29 mouse cellular contexts compared by ENCODE assay signal in the genomic region with DNA sequence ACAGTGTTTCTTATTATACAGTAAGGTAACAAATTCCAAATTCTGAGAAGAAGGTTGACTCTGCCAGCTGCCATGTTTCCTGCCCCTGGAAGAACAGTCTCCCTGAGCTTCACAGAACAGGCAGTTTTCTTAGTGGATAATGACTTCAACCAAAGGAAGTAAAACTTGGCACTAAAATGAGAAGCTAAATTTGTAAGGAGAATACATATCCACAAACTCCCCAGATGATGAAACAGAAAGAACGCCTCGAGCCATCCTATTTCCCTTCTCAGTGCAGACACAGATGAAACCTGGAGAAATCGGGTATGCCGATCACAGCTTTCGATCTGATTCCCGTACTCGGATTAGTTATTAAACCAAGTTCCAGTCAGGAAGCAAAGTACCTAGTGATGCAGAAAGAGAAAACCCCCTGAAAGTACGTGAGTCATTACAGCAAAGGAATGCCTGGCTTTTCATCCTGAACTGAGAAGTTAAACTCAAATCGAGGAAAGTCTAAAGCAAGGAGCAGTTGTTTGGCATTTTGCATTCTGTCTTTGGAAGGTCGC.
DNase-seq lines count a peak whose midpoint lies in the region; ATAC-seq and TF ChIP-seq lines count a peak whose summit lies in the region.
"Had no signal": no experiment of that assay in that cellular context is flagged by ENCODE, and none has a peak within 500 bp of the region (broad histone marks: within the 10 kb centered on the region; RNA-seq: fewer than 3 reads in every experiment).

No protein-coding gene starts in this region.

- H3K9me3 ChIP-seq in kidney, postnatal 0 days (replicated peaks; ENCODE audit: low read length), result no peaks in the 10 kb centered on the region
- H3K9me3 ChIP-seq: embryonic facial prominence, embryonic 13.5 days; forebrain, embryonic 12.5 days; G1E; liver, embryonic 13.5 days; midbrain, embryonic 13.5 days had no signal

- no peaks in the 10 kb centered on the region; the same call in 1 of the 2 replicates for H3K4me1 ChIP-seq in kidney, adult 2 months (ENCODE audit: control insufficient read depth, insufficient read depth, low read length)
- H3K4me1 ChIP-seq in kidney, postnatal 0 days (replicated peaks; ENCODE audit: insufficient read depth, low read length), result no peaks in the 10 kb centered on the region
- H3K4me1 ChIP-seq: embryonic facial prominence, embryonic 13.5 days; forebrain, embryonic 12.5 days; heart, embryonic 12.5 days; hindbrain, embryonic 10.5 days; liver, embryonic 13.5 days; midbrain, embryonic 13.5 days had no signal

- 27% methylated on average over 10 of the region's 10 CpGs for WGBS in kidney, adult 2 months
- WGBS in kidney, postnatal 0 days, result 58% methylated on average over 10 of the region's 10 CpGs

- no peak for TF ChIP-seq POLR2A in kidney, adult 2 months (IDR thresholded peaks at IDR 0.05; ENCODE audit: low read depth, low read length)

- peak; percentile 7 for DNase-seq in kidney, adult 18-20 months
- no peak for DNase-seq in kidney, postnatal 10 days
- peak; percentile 15 for DNase-seq in Muller cell, postnatal 12 days (ENCODE audit: inconsistent ontology term)
- DNase-seq in kidney, adult 2 months, result peak; percentile 45
- DNase-seq in kidney, postnatal 0 days (ENCODE audit: low spot score), result no peak
- no peak for DNase-seq in lung, postnatal 25 days (ENCODE audit: low spot score)
- DNase-seq: adrenal gland, adult 8-10 months; cerebellum, adult 2 months; cerebellum, postnatal 25 days; gastrocnemius, postnatal 10 days; heart, adult 11 months; heart, postnatal 10 days; liver, embryonic 13.5 days; lung, adult 2 months; lung, postnatal 14 days; thymus, adult 18-20 months; thymus, postnatal 36 days had no signal

- no peak for TF ChIP-seq CTCF in kidney, adult 2 months (conservative IDR thresholded peaks at IDR 0.05; ENCODE audit: insufficient read depth, insufficient read length, low read depth, low read length)
- TF ChIP-seq CTCF in kidney, postnatal 0 days (IDR thresholded peaks at IDR 0.05; ENCODE audit: low read depth), result no peak

- no peak overlapping the region for H3K4me3 ChIP-seq in kidney, adult 2 months (ENCODE audit: insufficient read depth, low read depth, low read length)
- no peak overlapping the region for H3K4me3 ChIP-seq in kidney, postnatal 0 days (replicated peaks; ENCODE audit: low read depth, low read length)
- H3K4me3 ChIP-seq: embryonic facial prominence, embryonic 13.5 days; erythroblast, embryonic 14.5 days; forebrain, embryonic 12.5 days; heart, embryonic 12.5 days; hindbrain, embryonic 10.5 days; liver, embryonic 13.5 days; midbrain, embryonic 13.5 days had no signal

- no peaks in the 10 kb centered on the region for H3K36me3 ChIP-seq in kidney, adult 2 months (ENCODE audit: control insufficient read depth, insufficient read depth, low read length)
- H3K36me3 ChIP-seq in kidney, postnatal 0 days (ENCODE audit: insufficient read depth, low read length), result no peaks in the 10 kb centered on the region
- H3K36me3 ChIP-seq: embryonic facial prominence, embryonic 13.5 days; forebrain, embryonic 12.5 days; G1E; heart, embryonic 12.5 days; hindbrain, embryonic 10.5 days; liver, embryonic 13.5 days; midbrain, embryonic 13.5 days had no signal

- peak overlapping the region; percentile 23; the same call in 1 of the 2 replicates for H3K4me2 ChIP-seq in kidney, postnatal 0 days (ENCODE audit: low read length)
- H3K4me2 ChIP-seq: embryonic facial prominence, embryonic 13.5 days; forebrain, embryonic 12.5 days; heart, embryonic 12.5 days; liver, embryonic 13.5 days; midbrain, embryonic 13.5 days had no signal

- H3K9ac ChIP-seq in kidney, postnatal 0 days (ENCODE audit: low read depth, low read length), result no peak overlapping the region
- H3K9ac ChIP-seq: embryonic facial prominence, embryonic 13.5 days; forebrain, embryonic 12.5 days; heart, embryonic 12.5 days; liver, embryonic 13.5 days; midbrain, embryonic 13.5 days had no signal

- no peak; the same call in 1 of the 2 replicates for ATAC-seq in kidney, postnatal 0 days (replicated peaks; ENCODE audit: low FRiP score, low read depth)
- ATAC-seq in CD4-positive, CD25-positive, alpha-beta regulatory T cell, adult 4 months, result no peak
- ATAC-seq: activated CD4-positive, CD25-positive, alpha-beta regulatory T cell, adult 4 months; hindbrain, embryonic 16.5 days; intestine, embryonic 16.5 days; midbrain, embryonic 13.5 days had no signal

- H3K27me3 ChIP-seq in kidney, adult 2 months (replicated peaks; ENCODE audit: control insufficient read depth, insufficient read depth, low read length), result no peaks in the 10 kb centered on the region
- no peaks in the 10 kb centered on the region for H3K27me3 ChIP-seq in kidney, postnatal 0 days (ENCODE audit: insufficient read depth, low read length)
- H3K27me3 ChIP-seq: CH12.LX; embryonic facial prominence, embryonic 13.5 days; forebrain, embryonic 12.5 days; heart, embryonic 12.5 days; liver, embryonic 13.5 days had no signal

- no peak overlapping the region for H3K27ac ChIP-seq in kidney, adult 2 months (ENCODE audit: insufficient read depth, low read depth, low read length)
- H3K27ac ChIP-seq in kidney, postnatal 0 days, result peak overlapping the region; percentile 42; the same call in 1 of the 2 replicates
- H3K27ac ChIP-seq: embryonic facial prominence, embryonic 13.5 days; forebrain, embryonic 12.5 days; hindbrain, embryonic 10.5 days; liver, embryonic 13.5 days; midbrain, embryonic 13.5 days had no signal

Comparison
In these comparisons a context has a peak if more than half of its experiments do, and no peak if none do; other contexts are left out.
1. DNase-seq: peak in kidney, adult 18-20 months (single experiment), Muller cell, postnatal 12 days (single experiment) and kidney, adult 2 months (single experiment); none in kidney, postnatal 10 days (single experiment), kidney, postnatal 0 days (single experiment) and lung, postnatal 25 days (single experiment).